Mouse (Mus musculus): ENCODE data around the gene Bmpr1b. TPM values are rescaled to one million over a fixed set of nuclear protein-coding genes. Genes with fewer than 3 reads are reported as not detected.

Gene Bmpr1b
- polyA plus RNA-seq, 1 experiment from 2014 or later: 1.9 TPM

- no peaks in the 10 kb centered on the region for H3K4me1 ChIP-seq (ENCODE audit: insufficient read depth, low read depth, low read length)
- 79% methylated on average over 5 of the region's 5 CpGs for WGBS
- H3K27me3 ChIP-seq (replicated peaks; ENCODE audit: insufficient read depth, low read length): no peaks in the 10 kb centered on the region
- ATAC-seq: no peak
- no peaks in the 10 kb centered on the region for H3K9me3 ChIP-seq (ENCODE audit: low read length)
- TF ChIP-seq EP300 (IDR thresholded peaks at IDR 0.05) (no peak), CTCF (IDR thresholded peaks at IDR 0.05) (no peak)
- H3K27ac ChIP-seq (ENCODE audit: low read length): no peak overlapping the region
- H3K36me3 ChIP-seq (ENCODE audit: insufficient read depth, low read length): no peaks in the 10 kb centered on the region
- H3K9ac ChIP-seq (replicated peaks; ENCODE audit: low read depth): no peak overlapping the region
- no peak for DNase-seq (ENCODE audit: low spot score)
- no peak overlapping the region for H3K4me3 ChIP-seq (ENCODE audit: low read depth, low read length)
- H3K4me2 ChIP-seq (replicated peaks; ENCODE audit: low read depth, low read length): no peak overlapping the region
Observed at GRCm38 (mm10) chr3:142061267-142061666, 108.0 kb downstream of the Bmpr1b start.

GRCm38 (mm10) chr3:142059890-142060289, 109.3 kb downstream of the Bmpr1b start:
- 40% methylated on average over 3 of the region's 3 CpGs for WGBS
- H3K27me3 ChIP-seq (replicated peaks; ENCODE audit: insufficient read depth, low read length): no peaks in the 10 kb centered on the region
- H3K4me2 ChIP-seq (replicated peaks; ENCODE audit: low read depth, low read length): no peak overlapping the region
- no peaks in the 10 kb centered on the region for H3K9me3 ChIP-seq (ENCODE audit: low read length)
- H3K27ac ChIP-seq (ENCODE audit: low read length): no peak overlapping the region
- no peaks in the 10 kb centered on the region for H3K36me3 ChIP-seq (ENCODE audit: insufficient read depth, low read length)
- DNase-seq (ENCODE audit: low spot score) (no peak), ATAC-seq (no peak)
- no peaks in the 10 kb centered on the region for H3K4me1 ChIP-seq (ENCODE audit: insufficient read depth, low read depth, low read length)
- H3K9ac ChIP-seq (replicated peaks; ENCODE audit: low read depth): no peak overlapping the region
- TF ChIP-seq CTCF (IDR thresholded peaks at IDR 0.05): no peak
- no peak overlapping the region for H3K4me3 ChIP-seq (ENCODE audit: low read depth, low read length)

GRCm38 (mm10) chr3:142050681-142051080, 118.5 kb downstream of the Bmpr1b start:
- Histone ChIP-seq H3K4me1 (ENCODE audit: insufficient read depth, low read depth, low read length) (no peaks in the 10 kb centered on the region), H3K4me2 (replicated peaks; ENCODE audit: low read depth, low read length) (no peak overlapping the region), H3K27ac (ENCODE audit: low read length) (no peak overlapping the region), H3K36me3 (ENCODE audit: insufficient read depth, low read length) (no peaks in the 10 kb centered on the region), H3K9me3 (ENCODE audit: low read length) (no peaks in the 10 kb centered on the region), H3K9ac (replicated peaks; ENCODE audit: low read depth) (no peak overlapping the region), H3K27me3 (replicated peaks; ENCODE audit: insufficient read depth, low read length) (no peaks in the 10 kb centered on the region), H3K4me3 (ENCODE audit: low read depth, low read length) (no peak overlapping the region)
- no peak for TF ChIP-seq CTCF (IDR thresholded peaks at IDR 0.05)
- no peak for TF ChIP-seq EP300 (IDR thresholded peaks at IDR 0.05)
- 94% methylated on average over 2 of the region's 2 CpGs for WGBS
- ATAC-seq: no peak
- no peak for DNase-seq (ENCODE audit: low spot score)

GRCm38 (mm10) chr3:142049610-142050009, 119.6 kb downstream of the Bmpr1b start:
- WGBS: 66% methylated on average over 3 of the region's 3 CpGs
- Histone ChIP-seq H3K36me3 (ENCODE audit: insufficient read depth, low read length) (no peaks in the 10 kb centered on the region), H3K4me3 (ENCODE audit: low read depth, low read length) (no peak overlapping the region), H3K27me3 (replicated peaks; ENCODE audit: insufficient read depth, low read length) (no peaks in the 10 kb centered on the region), H3K4me2 (replicated peaks; ENCODE audit: low read depth, low read length) (no peak overlapping the region), H3K9ac (replicated peaks; ENCODE audit: low read depth) (no peak overlapping the region), H3K9me3 (ENCODE audit: low read length) (no peaks in the 10 kb centered on the region), H3K27ac (ENCODE audit: low read length) (no peak overlapping the region), H3K4me1 (ENCODE audit: insufficient read depth, low read depth, low read length) (no peaks in the 10 kb centered on the region)
- no peak for DNase-seq (ENCODE audit: low spot score)
- TF ChIP-seq CTCF (IDR thresholded peaks at IDR 0.05) (no peak), EP300 (IDR thresholded peaks at IDR 0.05) (no peak)
- ATAC-seq: no peak

- Histone ChIP-seq H3K27me3 (replicated peaks; ENCODE audit: insufficient read depth, low read length) (no peaks in the 10 kb centered on the region), H3K4me2 (replicated peaks; ENCODE audit: low read depth, low read length) (no peak overlapping the region), H3K4me3 (ENCODE audit: low read depth, low read length) (no peak overlapping the region), H3K4me1 (ENCODE audit: insufficient read depth, low read depth, low read length) (no peaks in the 10 kb centered on the region), H3K36me3 (ENCODE audit: insufficient read depth, low read length) (no peaks in the 10 kb centered on the region), H3K9me3 (ENCODE audit: low read length) (no peaks in the 10 kb centered on the region), H3K27ac (ENCODE audit: low read length) (no peak overlapping the region), H3K9ac (replicated peaks; ENCODE audit: low read depth) (no peak overlapping the region)
- TF ChIP-seq EP300 (IDR thresholded peaks at IDR 0.05): 0 out of 2 replicates have a peak, but pooled peaks have one; percentile 12
- TF ChIP-seq CTCF (IDR thresholded peaks at IDR 0.05): no peak
- WGBS: 48% methylated on average over 5 of the region's 5 CpGs
- peak; percentile 40 for DNase-seq (ENCODE audit: low spot score)
- peak; percentile 46 for ATAC-seq
Observed at GRCm38 (mm10) chr3:142049093-142049492, 120.1 kb downstream of the Bmpr1b start.

- TF ChIP-seq CTCF (IDR thresholded peaks at IDR 0.05): no peak
- TF ChIP-seq EP300 (IDR thresholded peaks at IDR 0.05): no peak
- Histone ChIP-seq H3K36me3 (ENCODE audit: insufficient read depth, low read length) (no peaks in the 10 kb centered on the region), H3K27me3 (replicated peaks; ENCODE audit: insufficient read depth, low read length) (no peaks in the 10 kb centered on the region), H3K4me1 (ENCODE audit: insufficient read depth, low read depth, low read length) (no peaks in the 10 kb centered on the region), H3K27ac (ENCODE audit: low read length) (no peak overlapping the region), H3K9ac (replicated peaks; ENCODE audit: low read depth) (no peak overlapping the region), H3K4me3 (ENCODE audit: low read depth, low read length) (no peak overlapping the region), H3K9me3 (ENCODE audit: low read length) (no peaks in the 10 kb centered on the region), H3K4me2 (replicated peaks; ENCODE audit: low read depth, low read length) (no peak overlapping the region)
- no peak for ATAC-seq
- no peak for DNase-seq (ENCODE audit: low spot score)
- 55% methylated on average over 6 of the region's 6 CpGs for WGBS
Observed at GRCm38 (mm10) chr3:142048493-142048892, 120.7 kb downstream of the Bmpr1b start.

- 38% methylated on average over 2 of the region's 2 CpGs for WGBS
- Histone ChIP-seq H3K9me3 (ENCODE audit: low read length) (no peaks in the 10 kb centered on the region), H3K4me3 (ENCODE audit: low read depth, low read length) (no peak overlapping the region), H3K4me2 (replicated peaks; ENCODE audit: low read depth, low read length) (no peak overlapping the region), H3K27ac (ENCODE audit: low read length) (no peak overlapping the region), H3K27me3 (replicated peaks; ENCODE audit: insufficient read depth, low read length) (no peaks in the 10 kb centered on the region), H3K9ac (replicated peaks; ENCODE audit: low read depth) (no peak overlapping the region), H3K36me3 (ENCODE audit: insufficient read depth, low read length) (no peaks in the 10 kb centered on the region), H3K4me1 (ENCODE audit: insufficient read depth, low read depth, low read length) (no peaks in the 10 kb centered on the region)
- ATAC-seq: no peak
- peak; percentile 46 for DNase-seq (ENCODE audit: low spot score)
- TF ChIP-seq EP300 (IDR thresholded peaks at IDR 0.05): no peak
- TF ChIP-seq CTCF (IDR thresholded peaks at IDR 0.05): peak; percentile 71
Observed at GRCm38 (mm10) chr3:142043463-142043862, 125.8 kb downstream of the Bmpr1b start.

All from lung, postnatal 0 days (tissue).